Mouse (Mus musculus) yolk sac, embryonic 10.5 days (tissue): ENCODE measurements at regions not wholly inside any gene's neighbourhood (a gene's known extent, or its start where the extent isn't known, plus 50 kb on each side); places are given as distances from the start of the nearest gene placed in this dataset.

Experiments
- DNase-seq: peaks from one replicate; pipeline ENCODE4 v3.0.0-alpha.2; 2017; ENCODE audit warnings: low spot score

DNA sequence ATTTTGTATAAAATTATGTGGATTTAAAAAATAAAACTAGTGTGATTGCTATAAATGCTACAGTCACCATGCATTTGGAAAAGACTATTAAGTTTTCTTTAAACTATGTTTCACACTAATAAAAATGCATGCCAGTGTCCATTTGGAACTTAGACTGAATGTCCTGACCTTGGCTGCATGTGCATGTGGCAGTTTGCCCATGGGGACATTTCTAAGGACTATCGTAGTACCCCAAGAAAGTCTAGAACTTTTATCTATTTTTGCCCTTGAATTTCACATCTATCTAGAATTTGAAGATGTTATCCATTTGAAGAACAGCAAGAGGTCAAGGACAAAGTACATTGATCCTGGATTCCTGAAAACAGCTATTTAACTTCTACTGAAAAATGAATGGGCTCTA lies 745.9 kb downstream of the Tmem182 start:
- no peak for DNase-seq

DNA sequence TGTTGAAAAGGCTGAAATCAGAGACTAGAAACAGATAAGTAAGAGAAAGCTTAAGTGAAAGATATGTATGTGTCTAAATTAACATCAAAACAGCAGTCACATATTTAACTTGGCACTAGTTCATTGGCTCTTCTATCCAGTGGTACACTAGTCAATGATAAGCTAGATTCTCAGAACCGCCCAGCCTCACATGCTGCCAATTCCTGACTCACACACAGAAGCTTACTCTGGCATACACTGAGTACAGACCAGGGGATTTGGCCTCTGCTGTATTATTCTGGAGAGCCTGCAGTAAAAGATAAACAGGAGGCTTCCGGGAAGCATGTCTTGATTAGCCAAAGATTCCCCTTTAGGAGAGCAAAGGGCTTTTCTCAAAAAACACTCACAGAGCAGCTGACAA lies 750.2 kb downstream of the Tmem182 start:
- DNase-seq: peak; percentile 6

GRCm38 (mm10) chr1:41559101-41559665 lies 753.8 kb downstream of the Tmem182 start:
- DNase-seq: no peak

- no peak for DNase-seq
Observed at GRCm38 (mm10) chr1:41559991-41560390, 754.6 kb downstream of the Tmem182 start.

DNA sequence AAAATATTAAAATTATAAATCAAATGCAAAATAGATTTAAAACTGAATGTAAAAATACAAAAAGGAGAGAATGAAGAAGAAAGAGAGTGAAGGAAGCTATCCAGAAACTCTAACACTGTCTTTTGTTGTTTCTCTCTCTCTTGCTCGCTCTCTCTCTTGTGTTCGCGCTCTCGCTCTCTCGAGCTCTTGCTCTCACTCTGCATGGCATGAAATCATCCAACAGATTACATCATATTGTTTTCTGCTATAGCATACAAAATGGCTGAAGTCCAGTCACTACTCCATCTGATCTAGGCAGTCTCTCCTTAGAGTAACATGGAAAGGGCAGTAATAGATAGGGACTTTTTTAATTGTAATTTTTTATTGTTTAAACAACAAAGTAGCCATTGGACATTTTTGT lies 798.1 kb downstream of the Tmem182 start:
- DNase-seq: no peak

DNA sequence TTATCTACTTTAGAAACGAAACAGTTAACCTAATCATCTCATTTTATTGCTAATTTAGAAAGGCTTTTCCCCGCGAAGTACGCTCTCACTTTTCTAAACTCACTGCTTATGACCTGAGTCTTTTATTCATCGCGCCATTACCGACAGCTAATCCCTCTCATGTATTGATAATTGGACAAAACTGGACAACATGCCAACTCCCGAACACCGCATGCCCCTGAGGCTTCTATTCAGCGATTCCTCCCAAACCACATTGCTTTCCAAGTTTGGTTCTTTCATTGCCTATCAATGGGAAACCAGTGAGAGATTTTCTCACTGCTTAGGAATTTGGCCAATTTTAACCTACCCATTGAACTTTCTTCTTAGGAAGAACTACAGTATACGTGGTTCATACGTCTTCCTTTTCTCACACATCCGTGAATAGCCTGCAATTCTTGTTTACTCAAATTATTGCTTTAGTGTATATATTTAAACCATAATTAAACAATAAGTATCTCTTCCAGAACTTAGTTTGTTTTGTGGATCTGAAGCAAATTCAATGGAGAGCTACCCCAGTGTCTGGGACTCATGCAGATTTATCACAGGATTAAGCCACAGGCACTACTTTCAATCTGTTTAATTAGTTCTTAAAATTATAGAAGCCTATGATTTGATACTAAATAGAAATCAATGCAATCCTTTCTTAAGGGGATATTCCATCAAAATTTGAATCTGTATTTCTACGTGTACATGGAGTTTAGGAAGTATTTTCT lies 799.8 kb downstream of the Tmem182 start:
- DNase-seq: no peak

GRCm38 (mm10) chr1:41605748-41606131 lies 800.3 kb downstream of the Tmem182 start:
- no peak for DNase-seq

- DNase-seq: no peak
Observed at GRCm38 (mm10) chr1:41610783-41611182, 805.4 kb downstream of the Tmem182 start.

GRCm38 (mm10) chr1:41651804-41652203 lies 846.4 kb downstream of the Tmem182 start:
- no peak for DNase-seq

GRCm38 (mm10) chr1:41652210-41652609 lies 846.8 kb downstream of the Tmem182 start:
- DNase-seq: no peak

DNA sequence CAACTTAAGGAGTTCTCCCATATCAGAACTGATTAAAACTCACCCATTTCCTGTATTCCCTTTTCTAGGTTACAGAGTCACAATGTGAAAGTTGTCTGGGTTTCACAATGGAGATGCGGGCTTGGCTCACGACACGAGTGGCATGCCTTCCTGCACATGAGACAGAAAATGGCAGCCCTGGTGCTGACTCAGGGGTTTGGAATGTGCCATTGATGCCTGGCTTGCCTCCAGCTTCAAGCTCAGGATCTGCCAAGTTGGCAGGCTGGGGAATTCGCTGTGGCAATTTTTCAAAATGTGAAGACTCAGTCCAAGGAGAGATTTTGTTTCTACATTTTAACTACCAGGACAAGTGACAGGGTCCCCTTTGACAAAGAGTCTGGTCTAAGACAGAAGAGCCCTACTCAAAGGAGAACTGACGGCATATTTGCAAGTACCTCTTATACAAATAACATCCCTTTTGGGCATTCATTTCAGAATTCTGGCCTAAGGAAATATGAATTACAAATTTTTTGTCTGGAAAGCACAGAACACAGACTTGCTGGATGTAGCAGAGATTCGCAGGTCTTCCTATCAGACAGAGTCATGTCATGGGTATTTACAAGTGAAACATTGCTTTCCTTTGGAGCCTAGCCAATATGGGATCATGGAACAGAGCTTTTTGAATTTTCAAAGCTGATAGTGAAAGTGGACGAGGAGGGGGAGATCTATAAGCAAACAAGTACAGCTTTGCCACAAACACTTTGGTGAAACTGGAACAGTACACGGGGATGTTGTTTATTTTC lies 847.4 kb downstream of the Tmem182 start:
- DNase-seq: peak; percentile 2

DNA sequence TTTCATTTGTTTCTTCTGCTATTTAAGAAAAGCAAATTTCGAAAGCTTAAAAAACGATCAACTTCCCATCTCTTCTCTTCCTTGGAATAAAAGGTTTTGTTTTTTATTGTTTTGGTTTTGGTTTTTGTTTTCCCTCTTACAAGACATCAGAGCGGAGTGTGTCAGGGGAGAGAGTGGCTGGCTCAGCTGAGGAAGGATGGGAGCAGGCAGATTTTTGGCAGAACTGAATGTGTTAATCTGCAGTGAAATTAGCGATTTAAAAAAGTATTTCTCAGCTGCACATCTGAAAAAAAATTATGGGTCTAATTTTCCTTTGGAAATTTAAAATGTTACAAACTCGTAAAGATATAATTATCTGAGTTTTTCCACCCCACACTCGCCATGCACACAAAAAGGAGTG lies 868.7 kb downstream of the Tmem182 start:
- DNase-seq: no peak

DNA sequence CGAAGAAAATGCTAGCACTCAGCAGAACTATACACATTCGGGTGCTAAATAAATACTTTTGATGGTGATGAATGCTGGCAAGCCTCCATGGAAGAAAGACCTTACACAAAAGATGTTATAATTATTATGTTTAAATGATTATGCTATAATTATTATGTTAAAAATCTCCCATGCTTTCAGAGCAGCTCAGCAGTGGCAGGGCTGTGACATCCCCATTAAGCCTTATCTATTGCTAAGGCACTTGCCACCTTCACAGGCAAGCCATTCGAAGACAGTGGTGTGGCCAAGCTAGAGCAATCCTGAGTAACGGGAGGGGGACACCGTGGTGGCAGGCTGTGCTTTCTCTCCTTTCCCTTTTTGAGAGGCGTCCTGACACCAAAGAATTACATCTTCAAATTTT lies 869.9 kb downstream of the Tmem182 start:
- no peak for DNase-seq

DNA sequence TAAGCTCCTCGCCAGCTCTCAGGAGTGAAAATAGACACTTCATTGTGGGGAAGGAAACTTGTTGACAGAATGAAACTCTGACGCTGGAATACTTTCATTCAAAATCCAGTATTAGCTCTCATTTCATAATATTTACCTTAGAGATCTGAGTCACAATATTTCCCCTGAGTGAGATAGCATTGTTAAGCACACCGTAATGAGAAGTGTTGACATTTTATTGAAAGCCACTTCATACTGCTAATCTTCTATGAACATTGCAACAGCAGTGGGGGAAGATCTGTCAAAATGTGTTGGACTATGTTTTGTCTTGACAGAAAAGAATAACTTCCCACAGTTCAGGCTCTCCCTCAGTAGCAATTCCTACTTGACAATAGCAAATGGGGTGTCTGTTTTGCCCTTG lies 900.3 kb downstream of the Tmem182 start:
- DNase-seq: no peak

DNA sequence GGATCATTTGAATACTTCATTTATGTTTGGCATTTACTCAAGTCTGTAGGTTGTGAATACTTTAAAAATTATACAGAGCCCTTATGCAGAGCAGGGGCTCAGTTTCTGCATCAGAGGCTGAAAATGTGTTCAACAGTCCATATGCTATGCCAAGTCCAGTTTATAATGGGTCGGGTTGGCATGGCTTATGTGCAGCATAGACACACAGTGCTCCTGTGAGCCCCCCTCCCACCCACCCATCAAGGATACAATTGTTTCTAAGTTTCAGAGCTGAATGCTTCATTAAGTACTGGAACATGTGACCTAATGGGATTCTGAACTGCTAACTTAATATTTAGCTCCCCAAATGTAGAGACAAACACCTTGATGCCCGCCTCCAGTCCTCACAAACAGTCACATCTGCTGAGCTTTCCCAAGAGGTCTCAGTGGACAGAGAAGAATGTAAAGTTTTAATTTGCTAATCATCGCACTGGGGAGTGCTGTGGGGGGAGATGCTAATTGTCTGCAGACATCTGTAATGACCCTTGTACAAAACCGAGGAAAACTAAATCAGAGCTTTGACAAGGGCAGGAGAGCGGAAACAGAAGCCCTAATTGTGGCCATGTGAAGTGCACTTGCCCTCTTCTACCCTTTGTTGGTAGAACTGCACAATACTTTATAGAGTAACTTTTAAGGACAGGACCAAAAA lies 937.4 kb downstream of the Tmem182 start:
- no peak for DNase-seq

DNA sequence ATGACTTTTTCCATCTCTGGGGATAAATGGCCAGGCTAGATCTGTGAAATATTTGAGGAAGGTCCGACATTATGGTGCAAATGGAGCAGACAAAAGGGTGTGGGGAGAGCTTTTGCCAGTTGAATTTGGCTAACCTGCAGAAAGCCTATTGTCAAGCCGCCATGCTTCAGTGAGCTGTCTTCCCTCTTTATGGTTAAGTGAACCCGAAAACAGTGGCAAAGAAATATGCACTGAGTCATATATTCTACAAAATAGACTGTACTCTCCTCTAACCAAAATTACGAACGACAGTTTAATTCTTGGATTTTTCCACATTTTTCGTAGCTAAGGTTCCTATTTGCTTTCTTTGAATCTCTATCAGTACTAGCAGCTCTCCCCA lies 937.9 kb downstream of the Tmem182 start:
- no peak for DNase-seq

GRCm38 (mm10) chr1:41744531-41744930 lies 939.1 kb downstream of the Tmem182 start:
- DNase-seq: no peak

GRCm38 (mm10) chr1:41759366-41759765 lies 936.2 kb upstream of the Pou3f3 start:
- no peak for DNase-seq
